Mouse (Mus musculus) kidney, postnatal 14 days (tissue): ENCODE measurements around the gene Tmem135.

Experiments used
- DNase-seq: peaks from one replicate; pipeline ENCODE4 v3.0.0; 2022; ENCODE audit warnings: mixed read lengths

Tmem135 gene

GRCm38 (mm10) chr7:89404081-89404733 lies at the start of gene Tmem135, which contains the start of gene Fzd4:
Tmem135 (minus strand) TSS chr7:89404222.
Fzd4 (plus strand) TSS chr7:89404355.
- peak; percentile 99 for DNase-seq

DNA sequence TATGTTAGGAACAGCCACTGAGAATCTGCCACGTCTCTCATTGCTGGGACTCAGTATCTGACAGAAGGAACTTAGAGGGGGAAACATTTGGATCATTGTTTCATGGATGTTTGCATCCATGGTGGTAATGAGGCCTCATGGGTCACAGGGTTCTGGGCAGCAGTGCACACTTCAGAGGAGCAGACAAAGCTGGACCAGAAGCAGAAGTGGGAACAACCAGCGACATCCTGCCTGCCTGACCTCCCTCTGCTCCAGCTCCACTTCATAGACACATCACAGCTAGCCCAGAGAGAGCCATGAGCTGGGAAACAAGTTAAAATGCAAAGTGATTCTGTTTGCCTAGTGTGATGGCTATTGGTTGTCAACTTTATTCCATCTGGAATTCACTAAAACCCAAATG lies 46.3 kb upstream of the Tmem135 start:
- no peak for DNase-seq

- no peak for DNase-seq
Measured at GRCm38 (mm10) chr7:89445137-89445536, 41.1 kb upstream of the Tmem135 start.

DNA sequence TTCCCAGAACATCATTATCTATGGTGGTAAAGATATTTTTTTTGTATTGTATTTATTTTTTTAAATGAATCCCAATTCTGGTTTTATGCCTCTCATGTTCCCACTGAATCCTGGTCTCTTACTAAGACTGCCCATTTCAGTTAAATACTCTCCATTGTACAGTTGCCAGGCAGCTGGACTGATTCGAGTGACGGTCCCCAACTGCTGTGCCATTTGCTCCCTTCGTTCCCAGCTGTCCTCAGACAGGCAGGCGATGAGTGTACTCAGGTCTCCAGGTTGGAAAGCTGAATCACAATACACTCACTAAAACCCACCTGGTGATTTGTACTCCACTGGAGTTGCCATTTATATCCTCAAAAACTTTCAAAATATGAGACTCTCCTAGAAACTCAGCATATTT lies 38.2 kb upstream of the Tmem135 start:
- no peak for DNase-seq

DNA sequence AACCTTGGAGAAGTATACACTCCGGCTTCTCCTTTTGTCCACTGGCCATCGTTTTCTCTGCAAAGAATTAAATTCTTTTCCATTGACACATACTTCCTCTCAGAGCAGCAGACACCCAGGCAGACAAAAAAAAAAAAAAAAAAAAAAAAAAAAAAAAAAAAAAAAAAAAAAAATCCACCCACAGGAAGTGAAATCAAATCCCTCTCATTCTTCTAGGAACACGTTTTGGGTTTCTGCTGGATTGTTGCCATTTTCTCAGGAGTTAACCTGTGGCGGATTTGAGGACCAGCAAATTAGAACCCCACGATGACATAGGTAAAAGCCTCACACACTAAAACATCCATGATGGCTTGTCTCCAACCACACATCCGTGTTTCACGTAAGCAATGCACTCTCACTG lies 37.3 kb upstream of the Tmem135 start:
- DNase-seq = no peak

- peak; percentile 78 for DNase-seq
Measured at GRCm38 (mm10) chr7:89437589-89437988, 33.6 kb upstream of the Tmem135 start.

DNA sequence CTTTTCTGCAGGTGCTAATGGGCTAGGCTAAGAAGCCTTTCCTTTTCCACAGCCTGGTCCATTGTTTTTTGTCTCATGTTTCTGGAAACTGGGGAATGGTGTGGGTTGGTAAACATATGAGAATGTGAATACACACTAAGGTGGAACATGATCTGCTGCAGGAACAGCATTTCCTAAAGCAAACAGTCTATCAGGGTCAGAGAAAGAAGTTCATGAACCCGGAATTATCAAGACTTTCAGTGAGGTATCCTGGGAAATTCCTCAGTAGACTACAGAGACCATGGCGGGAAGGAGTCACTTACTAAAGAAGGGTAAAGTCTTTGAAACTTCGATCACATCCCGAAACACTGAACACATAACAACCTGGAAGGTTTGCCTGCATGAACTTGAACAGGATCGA lies 32.4 kb upstream of the Tmem135 start:
- no peak for DNase-seq

- peak; percentile 89 for DNase-seq
Measured at GRCm38 (mm10) chr7:89433893-89434616, 30.0 kb upstream of the Tmem135 start.

GRCm38 (mm10) chr7:89433193-89433892 lies 29.3 kb upstream of the Tmem135 start:
- peak; percentile 66 for DNase-seq

DNA sequence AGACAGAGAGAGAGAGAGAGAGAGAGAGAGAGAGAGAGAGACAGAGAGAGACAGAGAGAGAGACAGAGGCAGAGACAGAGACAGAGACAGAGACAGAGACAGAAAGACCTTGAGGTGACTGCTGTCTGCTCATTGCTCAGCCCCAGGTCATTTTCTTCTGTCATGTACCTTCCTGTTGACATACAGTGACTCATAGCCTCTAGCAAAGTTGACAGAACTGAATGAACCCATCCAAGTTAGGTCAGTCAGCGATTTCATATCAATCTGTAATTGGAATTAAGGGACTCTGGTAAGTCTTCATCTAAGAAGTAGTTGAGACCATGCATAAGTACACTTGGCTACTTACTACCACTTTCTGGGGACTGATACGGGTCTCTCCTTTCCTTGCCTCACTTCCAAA lies 27.2 kb upstream of the Tmem135 start:
- DNase-seq = no peak

DNA sequence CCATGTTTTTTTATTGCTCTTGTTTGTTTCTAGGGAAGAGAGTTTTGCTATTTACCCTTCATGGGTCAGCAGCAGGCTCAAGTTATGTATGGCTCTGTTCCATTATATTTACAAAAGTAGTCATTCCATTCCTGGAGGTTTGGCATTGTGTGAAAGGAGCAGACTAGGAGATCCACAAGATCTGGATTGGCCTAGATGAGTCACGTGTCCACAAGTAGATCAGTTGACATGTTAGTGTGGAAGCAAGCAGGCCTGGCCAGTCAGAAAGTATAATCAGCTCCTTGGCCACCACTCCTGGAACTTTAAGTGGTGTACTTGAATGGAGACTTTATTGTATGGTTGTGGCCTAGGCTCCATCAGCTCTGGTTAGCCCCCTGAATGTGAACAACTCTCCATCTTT lies 25.3 kb upstream of the Tmem135 start:
- DNase-seq = peak; percentile 57

DNA sequence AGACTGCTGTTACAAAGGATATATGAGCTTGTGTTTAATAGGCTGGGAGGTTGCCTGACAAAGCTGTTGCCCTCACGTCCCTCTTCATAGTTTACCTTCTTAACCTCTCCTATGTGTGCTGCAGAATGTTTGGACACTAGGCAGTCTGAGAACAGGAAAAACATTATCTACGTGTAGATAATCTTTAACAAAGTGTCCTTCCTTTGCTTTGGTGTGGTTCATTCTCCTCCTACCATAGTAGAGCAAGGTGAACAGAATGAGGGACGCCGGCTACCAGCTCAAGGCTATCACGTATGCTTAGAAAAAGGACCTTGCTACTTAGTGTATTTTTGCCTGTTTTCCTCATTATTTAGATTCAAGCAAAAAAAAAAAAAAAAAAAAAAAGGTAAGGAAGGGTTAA lies 24.8 kb upstream of the Tmem135 start:
- no peak for DNase-seq

DNA sequence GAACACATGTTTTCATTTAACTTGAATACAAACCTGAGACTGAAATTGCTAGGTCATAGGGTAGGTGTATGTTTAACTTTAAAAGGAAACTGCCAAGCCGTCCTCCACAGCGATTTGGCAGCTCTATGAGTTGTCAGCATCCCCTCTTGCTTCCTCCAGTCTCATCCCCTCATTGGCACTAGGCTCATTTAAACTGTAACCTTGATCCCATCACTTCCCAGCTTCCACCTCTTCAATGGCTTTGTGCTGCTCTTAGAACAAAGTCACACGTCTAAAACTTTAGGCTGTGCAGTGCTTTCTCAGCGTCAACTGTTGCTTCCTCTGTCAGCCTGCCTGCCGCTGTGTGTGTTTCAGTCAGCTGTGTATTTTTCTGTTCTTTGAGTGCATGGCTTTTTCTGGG lies 23.1 kb upstream of the Tmem135 start:
- peak; percentile 58 for DNase-seq

- no peak for DNase-seq
Measured at GRCm38 (mm10) chr7:89425803-89426725, 22.0 kb upstream of the Tmem135 start.

DNA sequence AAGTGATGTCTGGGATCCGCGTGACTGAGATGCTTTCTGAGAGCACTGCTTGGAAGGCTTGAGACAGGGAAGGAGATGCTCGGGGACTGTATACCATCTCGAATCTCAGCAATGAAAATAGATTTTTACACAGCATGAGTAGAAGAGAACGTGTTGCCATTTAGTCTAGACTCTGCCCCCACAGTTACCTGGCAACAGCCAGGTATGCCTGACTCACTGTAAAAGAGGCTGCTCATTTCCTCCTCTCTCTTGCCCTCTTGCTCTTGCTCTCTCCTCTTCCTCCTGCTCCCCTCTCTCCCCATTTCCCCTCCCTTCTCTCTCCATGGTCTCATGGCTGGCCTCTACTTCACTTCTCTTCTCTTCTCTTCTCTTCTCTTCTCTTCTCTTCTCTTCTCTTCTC lies 20.6 kb upstream of the Tmem135 start:
- no peak for DNase-seq

- peak; percentile 68 for DNase-seq
Measured at GRCm38 (mm10) chr7:89423688-89424255, 19.8 kb upstream of the Tmem135 start.

DNA sequence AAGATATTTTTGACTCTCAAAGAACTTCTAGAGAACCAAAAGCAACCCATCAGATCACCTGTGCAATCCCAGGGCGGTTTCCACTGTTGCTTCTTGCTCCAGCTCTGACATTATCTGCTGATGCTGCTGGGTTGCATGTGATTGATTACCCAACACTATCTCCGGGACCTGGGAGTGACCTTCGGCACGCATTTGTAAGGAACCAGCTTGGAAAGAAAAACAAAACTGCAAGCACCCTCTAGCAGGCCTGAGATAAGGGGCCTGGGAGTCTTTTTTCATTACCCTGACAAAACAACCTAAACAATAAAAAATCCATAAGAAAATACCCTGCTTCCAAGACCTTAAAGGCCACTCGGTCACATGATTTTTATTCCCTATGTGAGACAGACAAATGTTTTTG lies 19.2 kb upstream of the Tmem135 start:
- no peak for DNase-seq

DNA sequence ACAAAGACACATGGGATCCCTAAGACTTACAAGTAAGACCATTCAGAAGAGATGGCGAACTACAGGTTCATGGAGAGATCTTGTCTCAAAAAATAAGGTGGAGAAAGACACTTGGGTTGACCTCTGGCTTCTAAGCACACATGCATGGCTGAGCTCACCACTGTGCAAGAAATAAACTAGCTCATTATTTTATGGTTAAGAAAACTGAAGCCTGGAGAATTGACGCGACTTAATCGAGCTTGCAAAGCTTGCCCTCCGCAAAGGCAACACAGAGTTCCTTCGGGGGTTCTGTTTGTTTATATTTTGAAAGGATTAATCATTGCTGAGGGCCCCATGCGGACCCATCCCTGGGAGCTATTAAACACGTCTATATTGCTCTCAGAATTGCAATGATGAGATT lies 18.6 kb upstream of the Tmem135 start:
- no peak for DNase-seq

- no peak for DNase-seq
Measured at GRCm38 (mm10) chr7:89421294-89421693, 17.3 kb upstream of the Tmem135 start.

DNA sequence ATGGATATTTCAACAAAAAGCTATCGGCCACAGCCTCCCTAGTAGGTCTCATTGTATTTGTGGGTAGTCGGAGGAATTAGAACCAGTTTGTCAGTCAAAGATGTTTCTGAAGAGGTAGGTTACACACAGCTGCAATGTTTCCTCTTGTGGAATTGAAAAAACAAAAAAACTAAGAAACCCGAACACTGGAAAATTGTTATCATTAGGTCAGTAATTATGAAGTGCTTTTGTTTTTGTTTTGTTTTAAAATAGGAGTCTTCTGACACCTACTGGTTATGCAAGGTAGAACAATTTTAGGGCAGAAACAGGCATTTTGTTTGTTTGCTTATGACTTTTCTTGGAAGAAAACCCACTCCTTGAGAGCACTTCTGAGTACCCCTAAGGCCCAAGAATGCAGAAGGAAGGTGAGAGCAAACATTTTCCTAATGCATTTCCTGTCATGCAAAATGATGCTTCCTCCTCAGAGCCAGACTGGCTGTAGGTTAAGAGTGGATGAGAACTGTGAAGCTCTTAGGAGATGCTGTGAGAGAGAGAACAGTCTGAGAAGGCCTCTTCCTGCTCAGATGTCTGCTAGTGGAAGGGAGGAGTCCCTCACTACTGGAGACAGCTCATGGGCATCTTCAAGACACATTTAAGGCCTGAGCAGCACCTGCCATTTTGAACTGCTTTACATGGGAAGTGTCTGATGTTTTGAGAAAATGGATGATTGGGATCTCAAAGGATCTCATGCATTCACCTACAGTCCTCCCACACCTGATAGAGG lies 15.1 kb upstream of the Tmem135 start:
- no peak for DNase-seq

GRCm38 (mm10) chr7:89418127-89418653 lies 14.2 kb upstream of the Tmem135 start:
- DNase-seq = no peak
